Mouse (Mus musculus): ENCODE measurements around the gene Keg1.
A peak's percentile ranks its signal among the peaks of the same experiment; 100 is the strongest.

Gene Keg1

GRCm38 (mm10) chr19:12762212-12763130 lies 66.9 kb downstream of the Keg1 start:
- peak in 1 of 2 experiments; percentile 60 for DNase-seq (ENCODE audit: inconsistent age in 2 of 2, low spot score in 1 of 2)

DNA sequence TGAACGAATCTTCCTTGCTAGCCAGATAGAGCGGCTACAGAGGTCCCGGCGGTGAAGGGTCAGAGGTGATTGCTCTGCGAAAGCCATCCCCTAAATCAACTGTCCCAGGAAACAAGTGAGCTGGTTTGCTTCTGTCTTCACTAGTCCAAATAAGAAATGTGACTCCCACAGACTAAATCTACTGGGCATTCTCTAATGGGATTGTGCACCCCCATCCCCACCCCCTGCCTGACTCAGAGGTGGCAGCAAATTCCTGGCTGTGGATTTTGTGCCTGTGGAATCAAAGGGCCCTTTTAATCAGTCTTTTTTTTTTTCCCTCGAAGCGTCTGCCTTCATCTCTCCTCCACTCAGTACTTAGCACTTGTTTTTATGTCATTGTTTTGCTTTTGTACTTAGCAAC lies 69.7 kb downstream of the Keg1 start, which contains the start of gene Cntf:
Cntf (minus strand) TSS at position 325 of the 400 bp plus-strand sequence.
- DNase-seq (ENCODE audit: inconsistent age in 2 of 2, low spot score in 1 of 2), result no peak

Measured in adrenal gland, adult (tissue).